Mouse (Mus musculus) left cerebral cortex, adult 11 months (tissue): ENCODE results near the gene Mak.
"Not testable (repeated sequence)": the region's sequence is repeated elsewhere in the genome, so short reads cannot be mapped to it uniquely, and the experiment has no call there.

Experiments used
- DNase-seq: peaks from one replicate; pipeline ENCODE4 v3.0.0; 2022; ENCODE audit warnings: low spot score

The Mak gene

DNA sequence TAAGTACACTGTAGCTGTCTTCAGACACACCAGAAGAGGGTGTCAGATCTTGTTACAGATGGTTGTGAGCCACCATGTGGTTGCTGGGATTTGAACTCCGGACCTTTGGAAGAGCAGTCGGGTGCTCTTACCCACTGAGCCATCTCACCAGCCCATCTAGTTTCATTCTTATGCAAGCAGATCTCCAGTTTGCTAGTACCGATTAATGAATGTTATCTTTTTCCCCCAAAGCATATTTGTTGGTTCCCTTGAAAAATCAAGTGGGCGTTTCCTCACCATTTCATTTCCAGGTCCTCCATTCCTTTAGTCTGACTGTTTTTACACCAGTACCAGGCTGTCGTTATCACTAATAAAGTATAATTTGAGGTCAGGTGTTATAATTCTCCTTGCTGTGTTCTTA lies 81.0 kb downstream of the Mak start:
- DNase-seq, result not testable (repeated sequence)

- no peak for DNase-seq
Observed at GRCm38 (mm10) chr13:40994487-40995263, 84.8 kb downstream of the Mak start.

DNA sequence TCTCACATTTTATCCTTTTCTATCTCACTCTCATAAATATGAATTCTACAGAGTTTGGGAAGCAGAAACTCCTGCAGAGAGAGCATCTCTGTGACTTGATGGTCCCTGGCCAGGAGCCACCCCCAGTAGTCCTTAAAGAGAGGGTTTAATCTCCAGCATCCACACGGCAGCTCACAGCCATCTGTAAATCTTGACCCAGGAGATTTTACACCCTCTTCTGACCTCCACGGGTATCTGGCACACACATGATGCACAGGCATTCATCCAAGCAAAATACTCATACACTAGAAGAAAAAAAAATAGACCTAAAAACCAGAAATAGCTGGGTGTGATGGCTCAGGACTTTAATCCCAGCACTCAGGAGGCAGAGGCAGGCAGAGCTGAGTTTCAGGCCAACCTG lies 91.1 kb downstream of the Mak start:
- DNase-seq, result no peak

DNA sequence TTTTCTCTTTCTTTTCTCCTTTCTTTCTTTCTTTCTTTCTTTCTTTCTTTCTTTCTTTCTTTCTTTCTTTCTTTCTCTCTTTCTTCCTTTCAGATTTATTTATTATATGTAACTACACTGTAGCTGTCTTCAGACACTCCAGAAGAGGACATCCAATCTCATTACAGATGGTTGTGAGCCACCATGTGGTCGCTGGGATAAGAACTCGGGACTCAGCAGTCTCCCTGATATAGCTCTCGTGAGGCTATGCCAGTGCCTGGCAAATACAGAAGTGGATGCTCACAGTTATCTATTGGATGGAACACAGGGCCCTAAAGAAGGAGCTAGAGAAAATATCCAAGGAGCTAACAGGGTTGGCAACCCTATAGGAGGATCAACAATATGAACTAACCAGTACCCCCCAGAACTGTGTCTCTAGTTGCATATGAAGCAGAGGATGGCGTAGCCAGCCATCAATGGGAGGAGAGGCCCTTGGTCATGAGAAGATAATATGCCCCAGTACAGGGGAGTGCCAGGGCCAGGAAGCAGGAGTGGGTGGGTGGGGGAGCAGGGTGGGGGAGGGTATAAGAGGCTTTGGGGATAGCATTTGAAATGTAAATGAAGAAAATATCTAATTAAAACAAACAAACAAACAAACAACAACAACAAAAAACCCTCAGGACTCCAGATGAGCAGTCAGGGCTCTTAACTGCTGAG lies 91.8 kb downstream of the Mak start:
- DNase-seq, result not testable (repeated sequence)

DNA sequence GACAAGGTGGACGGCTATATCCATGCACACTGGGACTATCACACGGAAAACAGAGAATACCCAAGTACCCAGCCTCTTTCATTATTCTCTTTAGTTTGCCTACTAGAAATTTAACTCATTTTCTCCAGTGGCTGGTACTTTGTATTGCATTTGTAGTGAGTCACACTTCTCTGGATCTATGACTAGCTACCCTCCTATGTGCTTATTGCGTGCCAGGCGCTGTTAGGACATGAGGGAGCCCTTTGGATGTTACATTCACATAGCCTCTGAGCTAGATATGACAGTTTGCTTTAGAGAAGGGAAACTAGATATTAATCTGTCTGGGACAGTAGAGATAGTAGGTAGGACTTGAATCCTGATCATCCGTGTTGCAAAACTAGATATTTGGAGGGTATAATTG lies 93.4 kb downstream of the Mak start:
- no peak for DNase-seq

GRCm38 (mm10) chr13:40982759-40983158 lies 96.7 kb downstream of the Mak start:
- no peak for DNase-seq

GRCm38 (mm10) chr13:40979321-40979720 lies 100.2 kb downstream of the Mak start:
- no peak for DNase-seq

GRCm38 (mm10) chr13:40978652-40979051 lies 100.9 kb downstream of the Mak start:
- DNase-seq, result no peak

GRCm38 (mm10) chr13:40977609-40978008 lies 101.9 kb downstream of the Mak start:
- no peak for DNase-seq
